Mouse (Mus musculus): ENCODE data around the gene Zfp853. TPM values are rescaled to one million over a fixed set of nuclear protein-coding genes. Genes with fewer than 3 reads are reported as not detected.

Gene Zfp853
- total RNA-seq, 2 experiments from 2014 or later: 0.08 TPM; not detected in 1

- no peak overlapping the region for H3K27ac ChIP-seq
- no peak for DNase-seq
- intact Hi-C loops (cut with DNase I): no loop called here
- no peak for TF ChIP-seq CTCF (IDR thresholded peaks at IDR 0.05)
- peak overlapping the region; percentile 45 for H3K4me3 ChIP-seq
These were observed 5.6 kb downstream of the Zfp853 start for GRCm38 (mm10) chr5:143287774-143288328.

- no peak overlapping the region for H3K4me3 ChIP-seq
- intact Hi-C loops (cut with DNase I): no loop called here
- no peak for DNase-seq
- TF ChIP-seq CTCF (IDR thresholded peaks at IDR 0.05): peak; percentile 9; the same call in 1 of the 2 replicates
- no peak overlapping the region for H3K27ac ChIP-seq
These were observed 8.7 kb downstream of the Zfp853 start for GRCm38 (mm10) chr5:143284762-143285161.

GRCm38 (mm10) chr5:143279247-143279646, 14.2 kb downstream of the Zfp853 start:
- intact Hi-C loops (cut with DNase I): no loop called here
- no peak for DNase-seq
- TF ChIP-seq CTCF (IDR thresholded peaks at IDR 0.05): no peak
- Histone ChIP-seq H3K27ac (no peak overlapping the region), H3K4me3 (no peak overlapping the region)

- Histone ChIP-seq H3K4me3 (no peak overlapping the region), H3K27ac (no peak overlapping the region)
- intact Hi-C loops (cut with DNase I): no loop called here
- TF ChIP-seq CTCF (IDR thresholded peaks at IDR 0.05): no peak
- no peak for DNase-seq
These were observed 17.7 kb downstream of the Zfp853 start for GRCm38 (mm10) chr5:143275761-143276160.

GRCm38 (mm10) chr5:143272540-143273330, 20.7 kb downstream of the Zfp853 start:
- TF ChIP-seq CTCF (IDR thresholded peaks at IDR 0.05): no peak
- intact Hi-C loops (cut with DNase I): no loop called here
- DNase-seq: no peak
- H3K27ac ChIP-seq: no peak overlapping the region
- H3K4me3 ChIP-seq: no peak overlapping the region

- intact Hi-C loops (cut with DNase I): no loop called here
- no peak for DNase-seq
- Histone ChIP-seq H3K4me3 (no peak overlapping the region), H3K27ac (no peak overlapping the region)
- TF ChIP-seq CTCF (IDR thresholded peaks at IDR 0.05): no peak
These were observed 21.3 kb downstream of the Zfp853 start for GRCm38 (mm10) chr5:143272108-143272507.

- intact Hi-C loops (cut with DNase I): no loop called here
- DNase-seq: no peak
- no peak overlapping the region for H3K27ac ChIP-seq
- H3K4me3 ChIP-seq: no peak overlapping the region
- TF ChIP-seq CTCF (IDR thresholded peaks at IDR 0.05): no peak
These were observed 21.8 kb downstream of the Zfp853 start for GRCm38 (mm10) chr5:143271642-143272041.

GRCm38 (mm10) chr5:143270151-143270519, 23.3 kb downstream of the Zfp853 start:
- intact Hi-C loops (cut with DNase I): loop anchor here (1.0 kb wide), 1 partner anchor 36 kb away; no protein-coding TSS in a partner anchor
- H3K27ac ChIP-seq: peak overlapping the region; percentile 87
- H3K4me3 ChIP-seq: peak overlapping the region; percentile 95
- DNase-seq: no peak
- TF ChIP-seq CTCF (IDR thresholded peaks at IDR 0.05): no peak

- TF ChIP-seq CTCF (IDR thresholded peaks at IDR 0.05): no peak
- H3K4me3 ChIP-seq: peak within 1 kb of the TSS; percentile 95
- intact Hi-C loops (cut with DNase I): loop anchor here (1.0 kb wide), 1 partner anchor 35 kb away; no protein-coding TSS in a partner anchor
- DNase-seq: peak; percentile 84
- H3K27ac ChIP-seq: peak within 1 kb of the TSS; percentile 87
These were observed 23.9 kb downstream of the Zfp853 start, which contains the start of gene Zfp316 for GRCm38 (mm10) chr5:143269363-143270150. TSS of gene Zfp316 (minus strand) at chr5:143270022.

- no peak for TF ChIP-seq CTCF (IDR thresholded peaks at IDR 0.05)
- intact Hi-C loops (cut with DNase I): no loop called here
- H3K27ac ChIP-seq: peak overlapping the region; percentile 87
- DNase-seq: no peak
- peak overlapping the region; percentile 95 for H3K4me3 ChIP-seq
These were observed 24.4 kb downstream of the Zfp853 start for GRCm38 (mm10) chr5:143268985-143269362.

- TF ChIP-seq CTCF (IDR thresholded peaks at IDR 0.05): no peak
- intact Hi-C loops (cut with DNase I): no loop called here
- H3K4me3 ChIP-seq: no peak overlapping the region
- no peak for DNase-seq
- no peak overlapping the region for H3K27ac ChIP-seq
These were observed 26.6 kb downstream of the Zfp853 start for GRCm38 (mm10) chr5:143266794-143267193.

GRCm38 (mm10) chr5:143265409-143265808, 28.0 kb downstream of the Zfp853 start:
- Histone ChIP-seq H3K27ac (no peak overlapping the region), H3K4me3 (no peak overlapping the region)
- TF ChIP-seq CTCF (IDR thresholded peaks at IDR 0.05): no peak
- no peak for DNase-seq
- intact Hi-C loops (cut with DNase I): no loop called here

GRCm38 (mm10) chr5:143264689-143265088, 28.7 kb downstream of the Zfp853 start:
- intact Hi-C loops (cut with DNase I): no loop called here
- DNase-seq: no peak
- no peak for TF ChIP-seq CTCF (IDR thresholded peaks at IDR 0.05)
- no peak overlapping the region for H3K4me3 ChIP-seq
- H3K27ac ChIP-seq: no peak overlapping the region
